Mouse (Mus musculus) testis, adult 2 months (tissue): ENCODE results near the gene Idh3g.

Experiments
- CTCF ChIP-seq: fragments of 200-500 bp; IDR thresholded peaks from 2 replicates; pipeline ENCODE4 v1.5.1; 2012; ENCODE audit warnings: low read depth, mild to moderate bottlenecking, inconsistent platforms, low read length, moderate library complexity; ENCODE audit not compliant: control insufficient read depth, insufficient read depth, insufficient replicate concordance
- POLR2A ChIP-seq: fragments of 200-500 bp; IDR thresholded peaks from 2 replicates; pipeline ENCODE4 v1.6.1; 2012; ENCODE audit warnings: low read depth, mild to moderate bottlenecking, inconsistent platforms, low read length, moderate library complexity; ENCODE audit not compliant: control insufficient read depth

DNA sequence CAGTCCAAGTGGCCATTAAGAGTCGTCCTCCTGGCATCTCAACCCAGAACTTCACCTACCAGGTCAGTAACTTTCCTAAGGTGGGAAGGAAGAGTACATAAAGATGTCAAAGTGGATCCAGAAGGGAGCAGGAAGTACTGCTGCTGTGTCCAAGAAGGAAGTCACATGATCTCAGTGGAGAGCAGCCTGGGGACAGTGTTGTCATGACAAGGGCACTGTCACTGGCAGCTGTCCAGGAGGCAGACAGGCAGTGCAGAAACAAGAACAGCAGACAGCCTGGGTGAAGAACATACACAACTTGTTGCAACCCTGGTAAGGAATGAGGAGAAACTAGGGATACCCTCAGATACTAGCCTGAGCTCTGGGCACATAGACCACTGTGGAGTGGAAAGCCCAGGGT is 21.4 kb downstream of the Idh3g start:
- TF ChIP-seq POLR2A (no peak), CTCF (no peak)
